Mouse (Mus musculus) E14TG2a.4 (cell line): ENCODE data around the gene Cd164.

ENCODE experiments used
- H3K27me3 ChIP-seq: 2 replicates; pipeline ENCODE4 v1.6.1; 2014; ENCODE audit warnings: low read length, control low read depth; ENCODE audit not compliant: insufficient read depth
- H3K36me3 ChIP-seq: 2 replicates; pipeline ENCODE4 v1.6.1; 2014; ENCODE audit warnings: low read length, control low read depth; ENCODE audit not compliant: insufficient read depth
- H3K4me1 ChIP-seq: replicated peaks from 2 replicates; pipeline ENCODE4 v1.6.1; 2014; ENCODE audit warnings: low read depth, low read length, control low read depth
- H3K4me3 ChIP-seq: replicated peaks from 2 replicates; pipeline ENCODE4 v1.5.1; 2014; ENCODE audit warnings: mild to moderate bottlenecking, low read length
- H3K9me3 ChIP-seq: 2 replicates; pipeline ENCODE4 v1.6.1; 2014; ENCODE audit warnings: low read length, control low read depth
- CTCF ChIP-seq: conservative IDR thresholded peaks from 2 replicates; pipeline ENCODE4 v1.5.1; 2014; ENCODE audit warnings: low read length
- NANOG ChIP-seq: IDR thresholded peaks from 2 replicates; pipeline ENCODE4 v1.6.1; 2014; ENCODE audit warnings: borderline replicate concordance, low read length, mixed read lengths
- POU5F1 ChIP-seq: IDR thresholded peaks from 2 replicates; pipeline ENCODE4 v1.6.1; 2014; ENCODE audit warnings: low read length, borderline replicate concordance

Cd164 gene

DNA sequence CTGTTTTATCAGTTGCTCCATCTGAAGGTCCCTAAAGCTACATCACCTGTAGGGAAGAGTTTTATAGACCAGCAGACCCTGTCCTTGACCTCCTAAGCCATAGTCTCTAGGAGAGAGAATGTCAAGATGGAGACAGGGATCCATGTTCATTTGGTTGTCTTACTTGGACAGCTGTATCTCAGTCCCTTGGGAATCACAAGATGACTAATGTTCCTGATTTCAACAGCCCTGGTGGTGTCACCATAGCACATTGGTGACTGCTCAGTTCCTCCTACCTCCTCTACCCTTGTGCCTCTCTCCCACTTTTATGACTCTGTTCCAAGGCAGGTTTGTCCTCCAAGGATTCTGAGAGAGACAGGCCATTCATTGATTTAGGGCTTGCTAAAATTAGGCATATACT, 4.3 kb upstream of the Cd164 start:
- H3K36me3 ChIP-seq, result no peaks in the 10 kb centered on the region
- H3K27me3 ChIP-seq, result no peaks in the 10 kb centered on the region
- peaks cover 7% of the 10 kb centered on the region for H3K4me1 ChIP-seq
- no peak for TF ChIP-seq POU5F1
- TF ChIP-seq CTCF, result no peak
- TF ChIP-seq NANOG, result no peak
- no peaks in the 10 kb centered on the region for H3K9me3 ChIP-seq
- no peak overlapping the region for H3K4me3 ChIP-seq

DNA sequence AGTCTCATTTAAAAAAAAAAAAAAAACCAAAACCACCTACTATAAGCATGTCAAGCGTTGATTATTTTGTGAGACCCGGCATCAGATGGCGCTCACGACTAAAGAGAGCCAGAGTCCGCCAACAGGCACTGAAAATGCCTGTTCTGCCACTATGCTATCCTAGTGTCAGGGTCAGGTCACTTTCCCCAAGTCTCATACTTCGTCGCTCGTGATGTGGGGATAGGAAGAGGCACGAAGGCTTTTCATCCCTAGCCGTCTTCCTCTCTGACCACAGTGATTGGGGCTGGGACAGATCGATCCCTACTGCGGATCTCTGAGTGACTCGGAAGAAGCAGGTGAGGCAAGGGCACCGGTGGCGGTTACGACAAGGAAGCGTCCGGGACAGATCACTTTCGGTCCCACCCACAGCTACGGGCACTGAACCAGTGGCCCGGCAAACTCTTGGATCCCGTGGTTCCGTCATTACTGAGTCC, 670 bp upstream of the Cd164 start:
- H3K9me3 ChIP-seq, result no peaks in the 10 kb centered on the region
- H3K4me1 ChIP-seq, result peaks cover 36% of the 10 kb centered on the region
- H3K27me3 ChIP-seq, result no peaks in the 10 kb centered on the region
- H3K36me3 ChIP-seq, result peaks cover 21% of the 10 kb centered on the region
- H3K4me3 ChIP-seq, result peak overlapping the region; percentile 92
- TF ChIP-seq CTCF, result peak; percentile 10; the same call in 1 of the 2 replicates
- no peak for TF ChIP-seq NANOG
- no peak for TF ChIP-seq POU5F1

GRCm38 (mm10) chr10:41519640-41520409, 611 bp downstream of the Cd164 start:
- no peaks in the 10 kb centered on the region for H3K27me3 ChIP-seq
- H3K36me3 ChIP-seq, result peaks cover 34% of the 10 kb centered on the region
- TF ChIP-seq POU5F1 (no peak), CTCF (no peak), NANOG (no peak)
- H3K9me3 ChIP-seq, result no peaks in the 10 kb centered on the region
- peaks cover 46% of the 10 kb centered on the region for H3K4me1 ChIP-seq
- peak overlapping the region; percentile 92 for H3K4me3 ChIP-seq

GRCm38 (mm10) chr10:41520410-41520673, 1.1 kb downstream of the Cd164 start:
- H3K27me3 ChIP-seq, result no peaks in the 10 kb centered on the region
- peaks cover 39% of the 10 kb centered on the region for H3K36me3 ChIP-seq
- no peaks in the 10 kb centered on the region for H3K9me3 ChIP-seq
- TF ChIP-seq CTCF (no peak), POU5F1 (no peak), NANOG (no peak)
- H3K4me3 ChIP-seq, result peak overlapping the region; percentile 92
- peaks cover 51% of the 10 kb centered on the region for H3K4me1 ChIP-seq

DNA sequence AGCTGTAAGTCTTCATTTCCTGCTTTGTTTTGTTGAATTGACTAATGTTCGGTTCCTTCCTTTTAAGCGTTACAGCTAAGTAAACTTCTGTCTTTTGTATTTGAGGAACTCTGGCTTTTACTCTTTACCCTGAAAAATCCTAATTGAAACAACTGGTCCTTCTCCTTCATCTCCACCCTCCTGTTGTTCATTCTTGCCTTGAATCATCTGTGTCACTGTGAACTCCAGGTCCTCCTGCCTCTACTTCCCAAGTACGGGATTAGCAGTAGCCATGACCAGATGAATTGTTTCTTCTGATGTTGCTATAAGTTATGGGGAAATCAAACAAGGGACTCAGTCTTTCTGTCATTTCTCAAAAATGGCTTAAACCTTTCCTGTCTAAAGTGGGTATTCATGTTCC, 4.2 kb downstream of the Cd164 start:
- Histone ChIP-seq H3K4me3 (no peak overlapping the region), H3K4me1 (peaks cover 59% of the 10 kb centered on the region), H3K9me3 (no peaks in the 10 kb centered on the region), H3K36me3 (peaks cover 61% of the 10 kb centered on the region), H3K27me3 (no peaks in the 10 kb centered on the region)
- TF ChIP-seq POU5F1 (no peak), CTCF (no peak), NANOG (no peak)

DNA sequence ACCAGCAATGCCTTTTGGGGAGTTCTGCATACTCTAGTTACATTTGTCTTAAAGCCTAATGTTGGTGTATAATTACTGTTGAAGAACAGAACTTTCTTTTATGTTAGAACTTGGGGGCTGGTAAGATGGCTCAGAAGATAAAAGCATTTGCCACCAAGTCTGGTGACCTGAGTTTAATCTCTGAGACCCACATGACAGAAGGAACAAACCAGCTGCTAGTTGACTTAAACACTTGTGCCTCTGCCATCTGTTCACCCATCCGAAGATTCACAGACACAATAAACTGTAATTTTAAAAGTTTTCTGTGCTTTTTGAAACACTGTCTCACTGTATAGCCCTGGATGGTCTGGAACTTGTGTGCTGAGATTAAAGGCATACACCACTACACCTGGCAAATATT, 6.5 kb downstream of the Cd164 start:
- H3K9me3 ChIP-seq, result no peaks in the 10 kb centered on the region
- peaks cover 57% of the 10 kb centered on the region for H3K4me1 ChIP-seq
- no peaks in the 10 kb centered on the region for H3K27me3 ChIP-seq
- H3K36me3 ChIP-seq, result peaks cover 84% of the 10 kb centered on the region
- H3K4me3 ChIP-seq, result no peak overlapping the region
- no peak for TF ChIP-seq NANOG
- TF ChIP-seq POU5F1, result no peak
- TF ChIP-seq CTCF, result no peak

GRCm38 (mm10) chr10:41529972-41530371, 10.8 kb downstream of the Cd164 start:
- Histone ChIP-seq H3K4me3 (no peak overlapping the region), H3K4me1 (peaks cover 19% of the 10 kb centered on the region), H3K36me3 (peaks cover 90% of the 10 kb centered on the region), H3K27me3 (no peaks in the 10 kb centered on the region), H3K9me3 (no peaks in the 10 kb centered on the region)
- TF ChIP-seq NANOG (no peak), POU5F1 (no peak), CTCF (no peak)

- no peaks in the 10 kb centered on the region for H3K27me3 ChIP-seq
- no peaks in the 10 kb centered on the region for H3K4me1 ChIP-seq
- H3K36me3 ChIP-seq, result peaks cover 67% of the 10 kb centered on the region
- TF ChIP-seq CTCF, result no peak
- TF ChIP-seq POU5F1, result no peak
- no peak for TF ChIP-seq NANOG
- no peaks in the 10 kb centered on the region for H3K9me3 ChIP-seq
- H3K4me3 ChIP-seq, result no peak overlapping the region
These were observed 16.8 kb downstream of the Cd164 start for GRCm38 (mm10) chr10:41535991-41536390.

DNA sequence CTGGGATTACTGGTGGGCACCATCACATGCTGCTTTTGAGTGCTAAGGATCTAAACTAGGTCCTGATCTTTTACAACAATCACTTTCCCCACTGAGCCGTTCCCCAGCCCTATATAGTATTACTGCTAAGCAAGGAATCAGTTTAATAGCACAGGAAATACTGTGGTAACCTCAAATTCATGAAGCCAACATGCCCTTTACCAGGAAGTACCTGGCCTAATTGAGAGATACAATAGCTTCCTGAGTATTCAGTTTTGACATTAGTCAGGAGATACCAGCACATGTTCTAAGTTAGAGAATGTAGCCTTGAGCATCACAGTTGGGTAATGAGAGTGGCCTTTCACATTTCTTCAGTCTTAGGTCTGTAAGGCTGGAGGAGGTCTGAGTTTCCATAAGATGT, 17.5 kb downstream of the Cd164 start:
- no peak for TF ChIP-seq CTCF
- Histone ChIP-seq H3K9me3 (no peaks in the 10 kb centered on the region), H3K27me3 (no peaks in the 10 kb centered on the region), H3K36me3 (peaks cover 60% of the 10 kb centered on the region), H3K4me1 (no peaks in the 10 kb centered on the region), H3K4me3 (no peak overlapping the region)
